In the genomic region with DNA sequence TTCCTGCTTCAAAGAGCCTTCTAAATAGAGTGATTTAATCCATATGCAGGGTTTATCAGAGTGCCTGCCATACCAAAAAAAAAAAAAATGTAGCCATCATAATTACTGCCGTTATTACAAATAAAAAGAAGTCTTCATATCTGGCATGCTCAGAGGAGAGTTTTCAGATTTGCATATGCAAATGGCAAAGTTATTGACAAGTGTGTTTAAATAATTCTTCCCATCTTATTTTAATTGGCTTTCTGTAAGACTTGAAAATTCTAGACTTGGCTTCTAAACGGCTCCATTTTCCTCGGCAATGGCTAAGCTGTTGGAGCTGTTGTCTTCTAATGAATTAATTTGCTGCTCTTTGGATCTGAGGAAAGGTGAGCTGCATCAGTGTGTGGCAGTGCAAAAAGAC, we compare ENCODE assay signal across 34 mouse cellular contexts.
"Had no signal": no experiment of that assay in that cellular context is flagged by ENCODE, and none has a peak within 500 bp of the region (broad histone marks: within the 10 kb centered on the region; RNA-seq: fewer than 3 reads in every experiment).

No protein-coding gene starts in this region.

- H3K9me3 ChIP-seq: heart, embryonic 12.5 days; heart, embryonic 13.5 days; heart, embryonic 15.5 days; hindbrain, embryonic 10.5 days; hindbrain, embryonic 12.5 days; hindbrain, embryonic 13.5 days; hindbrain, embryonic 15.5 days; intestine, embryonic 15.5 days; kidney, embryonic 15.5 days had no signal

- H3K4me1 ChIP-seq: heart, embryonic 12.5 days; heart, embryonic 13.5 days; heart, embryonic 15.5 days; hindbrain, embryonic 10.5 days; hindbrain, embryonic 12.5 days; hindbrain, embryonic 13.5 days; hindbrain, embryonic 15.5 days; intestine, embryonic 15.5 days; kidney, embryonic 15.5 days had no signal

- H3K36me3 ChIP-seq: heart, embryonic 12.5 days; heart, embryonic 13.5 days; heart, embryonic 15.5 days; hindbrain, embryonic 10.5 days; hindbrain, embryonic 12.5 days; hindbrain, embryonic 13.5 days; hindbrain, embryonic 15.5 days; intestine, embryonic 15.5 days; kidney, embryonic 15.5 days had no signal

- H3K9ac ChIP-seq: heart, embryonic 12.5 days; heart, embryonic 13.5 days; heart, embryonic 15.5 days; hindbrain, embryonic 12.5 days; hindbrain, embryonic 13.5 days; hindbrain, embryonic 14.5 days; hindbrain, embryonic 15.5 days; intestine, embryonic 15.5 days; kidney, embryonic 15.5 days had no signal

- H3K4me3 ChIP-seq: heart, embryonic 12.5 days; heart, embryonic 13.5 days; heart, embryonic 15.5 days; hindbrain, embryonic 10.5 days; hindbrain, embryonic 12.5 days; hindbrain, embryonic 13.5 days; hindbrain, embryonic 15.5 days; intestine, embryonic 15.5 days; kidney, embryonic 15.5 days; layer of hippocampus, adult 2 months; left cerebral cortex, adult 2 months had no signal

- H3K27ac ChIP-seq: heart, embryonic 13.5 days; heart, embryonic 15.5 days; hindbrain, embryonic 10.5 days; hindbrain, embryonic 12.5 days; hindbrain, embryonic 13.5 days; hindbrain, embryonic 14.5 days; hindbrain, embryonic 15.5 days; hindbrain, postnatal 0 days; intestine, embryonic 15.5 days; kidney, embryonic 15.5 days; kidney, postnatal 0 days; layer of hippocampus, adult 2 months; left cerebral cortex, adult 2 months had no signal

- ATAC-seq: hindbrain, embryonic 16.5 days; hindbrain, postnatal 0 days; inflammation-experienced regulatory T-cells, adult 6 months; intestine, embryonic 15.5 days; intestine, embryonic 16.5 days; intestine, postnatal 0 days had no signal

- DNase-seq: heart, postnatal 10 days; heart, postnatal 14 days; heart, postnatal 36 days; heart, postnatal 4 days; kidney, adult 11 months; kidney, adult 18-20 months; kidney, adult 2 months; kidney, adult 8-10 months; kidney, adult 9 months; kidney, postnatal 10 days; kidney, postnatal 14 days; kidney, postnatal 25 days; kidney, postnatal 36 days; kidney, postnatal 4 days; layer of hippocampus, adult 9-11 months; layer of hippocampus, postnatal 36 days had no signal

- H3K4me2 ChIP-seq: heart, embryonic 12.5 days; heart, embryonic 13.5 days; heart, embryonic 15.5 days; hindbrain, embryonic 12.5 days; hindbrain, embryonic 13.5 days; hindbrain, embryonic 14.5 days; hindbrain, embryonic 15.5 days; intestine, embryonic 15.5 days; kidney, embryonic 15.5 days had no signal

- H3K27me3 ChIP-seq: heart, embryonic 12.5 days; heart, embryonic 13.5 days; heart, embryonic 15.5 days; hindbrain, embryonic 12.5 days; hindbrain, embryonic 13.5 days; hindbrain, embryonic 15.5 days; intestine, embryonic 15.5 days; kidney, embryonic 15.5 days had no signal
